Mouse (Mus musculus): ENCODE measurements around the gene Srrt. TPM values are rescaled to one million over a fixed set of nuclear protein-coding genes. Genes with fewer than 3 reads are reported as not detected.

Srrt gene
- total and polyA plus RNA-seq, 3 experiments = 291 to 454 TPM; not detected in 1

- Histone ChIP-seq H3K36me3 (ENCODE audit: control insufficient read depth in 1 of 2, insufficient read depth in 2 of 2, low read length in 2 of 2) (no peaks in the 10 kb centered on the region; a peak in 1 of 4 replicates), H3K9me3 (replicated peaks; ENCODE audit: insufficient read depth, low read length) (no peaks in the 10 kb centered on the region), H3K27me3 (ENCODE audit: control insufficient read depth in 1 of 2, insufficient read depth in 2 of 2, low read length in 2 of 2) (no peaks in the 10 kb centered on the region), H3K4me3 (ENCODE audit: control insufficient read depth in 1 of 2, insufficient read depth in 1 of 2, low read depth in 2 of 2, low read length in 2 of 2) (no peak overlapping the region), H3K4me1 (ENCODE audit: control insufficient read depth in 1 of 2, insufficient read depth in 2 of 2, low read length in 2 of 2) (peaks cover 0 to 3% of the 10 kb centered on the region in 2 experiments; a peak in 2 of 4 replicates), H3K27ac (ENCODE audit: control insufficient read depth, low read depth, low read length) (no peak overlapping the region), H3K79me2 (ENCODE audit: control insufficient read depth, insufficient read depth, low read length, poor library complexity) (no peaks in the 10 kb centered on the region), H3K9ac (ENCODE audit: control insufficient read depth, low read depth, low read length, poor library complexity, severe bottlenecking) (no peak overlapping the region)
- no peak for TF ChIP-seq EP300 (IDR thresholded peaks at IDR 0.05; ENCODE audit: low read depth in 1 of 2, low read length in 2 of 2)
- TF ChIP-seq NELFE (IDR thresholded peaks at IDR 0.05; ENCODE audit: low read depth, low read length) = no peak
- no peak for TF ChIP-seq E2F4 (IDR thresholded peaks at IDR 0.05; ENCODE audit: borderline replicate concordance, low read depth, low read length)
- no peak for TF ChIP-seq GABPA (IDR thresholded peaks at IDR 0.05; ENCODE audit: low read depth, low read length)
- TF ChIP-seq ETS1 (IDR thresholded peaks at IDR 0.05; ENCODE audit: low read depth, low read length) = no peak
- TF ChIP-seq TBP (IDR thresholded peaks at IDR 0.05; ENCODE audit: low read depth, low read length) = no peak
- TF ChIP-seq RAD21 (IDR thresholded peaks at IDR 0.05; ENCODE audit: low read depth, low read length) = no peak
- no peak for DNase-seq (ENCODE audit: low read depth, low spot score)
Observed at GRCm38 (mm10) chr5:137346983-137347382, 39.5 kb upstream of the Srrt start.

GRCm38 (mm10) chr5:137346388-137346787 is 38.9 kb upstream of the Srrt start:
- no peak for DNase-seq (ENCODE audit: low read depth, low spot score)
- Histone ChIP-seq H3K27ac (ENCODE audit: control insufficient read depth, low read depth, low read length) (no peak overlapping the region), H3K4me3 (ENCODE audit: control insufficient read depth in 1 of 2, insufficient read depth in 1 of 2, low read depth in 2 of 2, low read length in 2 of 2) (peak overlapping the region in 1 of 2 experiments; percentile 48; a peak in 1 of 4 replicates), H3K79me2 (ENCODE audit: control insufficient read depth, insufficient read depth, low read length, poor library complexity) (no peaks in the 10 kb centered on the region), H3K4me1 (ENCODE audit: control insufficient read depth in 1 of 2, insufficient read depth in 2 of 2, low read length in 2 of 2) (peaks cover 0 to 3% of the 10 kb centered on the region in 2 experiments; a peak in 2 of 4 replicates), H3K36me3 (ENCODE audit: control insufficient read depth in 1 of 2, insufficient read depth in 2 of 2, low read length in 2 of 2) (no peaks in the 10 kb centered on the region; a peak in 1 of 4 replicates), H3K9me3 (replicated peaks; ENCODE audit: insufficient read depth, low read length) (no peaks in the 10 kb centered on the region), H3K9ac (ENCODE audit: control insufficient read depth, low read depth, low read length, poor library complexity, severe bottlenecking) (no peak overlapping the region), H3K27me3 (ENCODE audit: control insufficient read depth in 1 of 2, insufficient read depth in 2 of 2, low read length in 2 of 2) (no peaks in the 10 kb centered on the region)
- peak; percentile 78 for TF ChIP-seq ZNF384 (IDR thresholded peaks at IDR 0.05; ENCODE audit: low read depth, low read length)
- no peak for TF ChIP-seq EP300 (IDR thresholded peaks at IDR 0.05; ENCODE audit: low read depth in 1 of 2, low read length in 2 of 2)

- Histone ChIP-seq H3K27me3 (ENCODE audit: control insufficient read depth in 1 of 2, insufficient read depth in 2 of 2, low read length in 2 of 2) (no peaks in the 10 kb centered on the region), H3K27ac (ENCODE audit: control insufficient read depth, low read depth, low read length) (no peak overlapping the region), H3K79me2 (ENCODE audit: control insufficient read depth, insufficient read depth, low read length, poor library complexity) (no peaks in the 10 kb centered on the region), H3K4me1 (ENCODE audit: control insufficient read depth in 1 of 2, insufficient read depth in 2 of 2, low read length in 2 of 2) (peaks cover 0 to 3% of the 10 kb centered on the region in 2 experiments; a peak in 2 of 4 replicates), H3K4me3 (ENCODE audit: control insufficient read depth in 1 of 2, insufficient read depth in 1 of 2, low read depth in 2 of 2, low read length in 2 of 2) (peak overlapping the region in 1 of 2 experiments; percentile 48; a peak in 1 of 4 replicates), H3K36me3 (ENCODE audit: control insufficient read depth in 1 of 2, insufficient read depth in 2 of 2, low read length in 2 of 2) (no peaks in the 10 kb centered on the region; a peak in 1 of 4 replicates), H3K9ac (ENCODE audit: control insufficient read depth, low read depth, low read length, poor library complexity, severe bottlenecking) (no peak overlapping the region), H3K9me3 (replicated peaks; ENCODE audit: insufficient read depth, low read length) (no peaks in the 10 kb centered on the region)
- DNase-seq (ENCODE audit: low read depth, low spot score) = peak; percentile 33
- TF ChIP-seq NRF1 (IDR thresholded peaks at IDR 0.05; ENCODE audit: insufficient read depth, low read depth, low read length, poor library complexity, severe bottlenecking) = no peak
- TF ChIP-seq E2F4 (IDR thresholded peaks at IDR 0.05; ENCODE audit: borderline replicate concordance, low read depth, low read length) = no peak
- no peak for TF ChIP-seq ZMIZ1 (IDR thresholded peaks at IDR 0.05; ENCODE audit: low read depth, low read length)
- no peak for TF ChIP-seq MAX (IDR thresholded peaks at IDR 0.05; ENCODE audit: low read length)
- TF ChIP-seq MYC (IDR thresholded peaks at IDR 0.05; ENCODE audit: low read depth, low read length) = no peak
- no peak for TF ChIP-seq BHLHE40 (IDR thresholded peaks at IDR 0.05; ENCODE audit: borderline replicate concordance, low read depth, low read length)
- TF ChIP-seq MYB (IDR thresholded peaks at IDR 0.05; ENCODE audit: low read depth, low read length) = no peak
- TF ChIP-seq ELF1 (IDR thresholded peaks at IDR 0.05; ENCODE audit: low read depth, low read length) = no peak
- TF ChIP-seq POLR2A (IDR thresholded peaks at IDR 0.05; ENCODE audit: control insufficient read depth in 1 of 2, insufficient read depth in 1 of 2, low read depth in 1 of 2, low read length in 2 of 2, poor library complexity in 1 of 2) = no peak
Observed at GRCm38 (mm10) chr5:137345821-137346220, 38.3 kb upstream of the Srrt start.

Measured in MEL (cell line).